Mouse (Mus musculus): ENCODE results near the gene Tpcn1. TPM values are rescaled to one million over a fixed set of nuclear protein-coding genes. Genes with fewer than 3 reads are reported as not detected.

Gene Tpcn1
- total RNA-seq, 1 experiment from 2014 or later: 40.2 TPM

Other genes starting within 250 kb of the Tpcn1 start
- gene Lhx5, start 157.0 kb downstream of the Tpcn1 start, total RNA-seq (2021): not detected in 2 replicates
- gene Sdsl, start 115.9 kb downstream of the Tpcn1 start, total RNA-seq (2021): 65.0 and 99.0 TPM in 2 replicates
- gene Sds, start 112.1 kb downstream of the Tpcn1 start, total RNA-seq (2021): 2.9 TPM in 1 of 2 replicates, not detected in the other
- 76.4 and 93.3 TPM in 2 replicates for gene Plbd2, start 85.0 kb downstream of the Tpcn1 start, total RNA-seq (2021)
- 34.5 and 55.3 TPM in 2 replicates for gene Slc8b1, start 77.5 kb downstream of the Tpcn1 start, total RNA-seq (2021)
- 0.57 and 0.67 TPM in 2 replicates for gene Iqcd, start 343 bp upstream of the Tpcn1 start, total RNA-seq (2021)
- gene Rita1, start 23.9 kb upstream of the Tpcn1 start, total RNA-seq (2021): 15.9 and 17.5 TPM in 2 replicates
- gene Ddx54, start 24.1 kb upstream of the Tpcn1 start, total RNA-seq (2021): 50.5 and 54.7 TPM in 2 replicates
- 2.8 and 3.1 TPM in 2 replicates for gene Cfap73, start 45.6 kb upstream of the Tpcn1 start, total RNA-seq (2021)
- 19.6 and 20.0 TPM in 2 replicates for gene Rasal1, start 60.1 kb upstream of the Tpcn1 start, total RNA-seq (2021)
- 11.0 and 11.8 TPM in 2 replicates for gene Dtx1, start 123.3 kb upstream of the Tpcn1 start, total RNA-seq (2021)
- gene Oas2, start 161.2 kb upstream of the Tpcn1 start, total RNA-seq (2021): 0.67 and 0.95 TPM in 2 replicates
- gene Oas3, start 189.0 kb upstream of the Tpcn1 start, total RNA-seq (2021): 0.64 TPM in 1 of 2 replicates, not detected in the other
- gene Oas1e, start 206.9 kb upstream of the Tpcn1 start, total RNA-seq (2021): not detected in 2 replicates
- gene Oas1c, start 223.8 kb upstream of the Tpcn1 start, total RNA-seq (2021): 1.3 and 1.5 TPM in 2 replicates

Data from adrenal gland, postnatal 25 days (tissue).